Mouse (Mus musculus): ENCODE measurements around the gene Cacna1a.

DNA sequence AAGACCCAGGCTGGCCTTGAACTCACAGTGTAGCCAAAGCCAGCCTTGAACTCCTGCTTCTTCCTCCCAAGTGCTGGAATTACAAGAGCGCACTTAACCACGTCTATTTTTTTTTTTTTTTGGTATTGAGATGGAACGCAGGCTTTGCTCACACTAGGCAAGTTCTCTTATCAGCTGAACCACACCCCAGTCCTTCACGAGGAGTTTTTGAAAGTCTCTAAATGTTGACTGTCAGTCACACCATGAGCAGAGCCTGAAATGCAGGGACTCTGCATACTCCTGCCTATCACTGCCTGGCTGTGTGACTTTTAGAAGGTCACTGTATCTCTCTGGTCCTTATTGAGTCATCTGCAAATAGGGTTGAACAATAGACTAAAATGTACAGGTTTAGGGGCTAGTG, 173.5 kb downstream of the Cacna1a start:
- TF ChIP-seq CTCF (IDR thresholded peaks at IDR 0.05; ENCODE audit: borderline replicate concordance, extremely low read depth, insufficient read depth, insufficient read length), result no peak
- no peak for TF ChIP-seq POLR2A (IDR thresholded peaks at IDR 0.05; ENCODE audit: borderline replicate concordance, extremely low read depth, insufficient read depth, insufficient read length, poor library complexity, severe bottlenecking)
